8 mouse cellular contexts compared by ENCODE assay signal in the genomic region with DNA sequence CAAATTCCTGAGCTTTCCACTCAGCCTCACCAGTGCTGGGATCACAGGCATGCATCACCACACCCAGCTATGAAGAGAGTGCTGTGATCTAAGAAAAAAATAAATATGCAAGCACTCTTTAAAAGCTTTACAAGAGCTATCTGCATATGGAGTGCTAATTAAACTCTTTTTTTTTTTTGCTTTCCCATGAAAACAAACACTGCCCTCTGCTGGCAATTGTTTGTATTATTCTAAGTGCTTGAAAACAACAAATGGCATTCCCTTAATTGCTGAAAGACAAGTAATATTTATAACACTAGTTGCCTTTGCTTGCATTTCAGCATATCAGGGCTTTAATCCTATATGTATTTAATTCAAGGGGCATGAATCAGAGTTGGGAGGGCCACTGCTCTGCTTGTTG.
DNase-seq lines count a peak whose midpoint lies in the region; ATAC-seq and TF ChIP-seq lines count a peak whose summit lies in the region.
"Not testable (repeated sequence)": the region's sequence is repeated elsewhere in the genome, so short reads cannot be mapped to it uniquely, and the experiment has no call there.

No protein-coding gene starts in this region.

- DNase-seq in adrenal gland, postnatal 14 days, result peak; percentile 3
- peak; percentile 1 for DNase-seq in embryonic facial prominence, embryonic 14.5 days (ENCODE audit: low spot score)
- DNase-seq in heart, postnatal 0 days (ENCODE audit: low spot score), result peak; percentile 4
- peak; percentile 19 for DNase-seq in kidney, adult 2 months
- peak; percentile 4 for DNase-seq in layer of hippocampus, adult 9-10 months (ENCODE audit: low spot score)
- DNase-seq in lung, postnatal 14 days, result peak; percentile 3
- DNase-seq in right cerebral cortex, postnatal 14 days, result peak; percentile 2
- DNase-seq in urinary bladder, postnatal 25 days (ENCODE audit: low spot score), result peak; percentile 4

- not testable (repeated sequence) for TF ChIP-seq EP300 in heart, postnatal 0 days (IDR thresholded peaks at IDR 0.05; ENCODE audit: low read depth)

- H3K4me2 ChIP-seq in embryonic facial prominence, embryonic 14.5 days (ENCODE audit: low read depth, low read length); heart, postnatal 0 days (ENCODE audit: low read depth, low read length): not testable (repeated sequence)

- H3K9me3 ChIP-seq in embryonic facial prominence, embryonic 14.5 days (ENCODE audit: control insufficient read depth, low read length); heart, postnatal 0 days (replicated peaks; ENCODE audit: control insufficient read depth, low read length): not testable (repeated sequence)

- H3K4me3 ChIP-seq in embryonic facial prominence, embryonic 14.5 days (ENCODE audit: low read depth, low read length); heart, postnatal 0 days (ENCODE audit: low read depth, low read length); kidney, adult 2 months (ENCODE audit: insufficient read depth, low read depth, low read length): not testable (repeated sequence)

- not testable (repeated sequence) for TF ChIP-seq CTCF in heart, postnatal 0 days (IDR thresholded peaks at IDR 0.05; ENCODE audit: low read depth); kidney, adult 2 months (conservative IDR thresholded peaks at IDR 0.05; ENCODE audit: insufficient read depth, insufficient read length, low read depth, low read length)

- not testable (repeated sequence) for H3K27me3 ChIP-seq in embryonic facial prominence, embryonic 14.5 days (replicated peaks; ENCODE audit: control insufficient read depth, insufficient read depth, low read length); heart, postnatal 0 days (ENCODE audit: control insufficient read depth, insufficient read depth, low read length); kidney, adult 2 months (replicated peaks; ENCODE audit: control insufficient read depth, insufficient read depth, low read length)

- H3K4me1 ChIP-seq in embryonic facial prominence, embryonic 14.5 days (ENCODE audit: control insufficient read depth, insufficient read depth, low read length); heart, postnatal 0 days (ENCODE audit: control insufficient read depth, insufficient read depth); kidney, adult 2 months (ENCODE audit: control insufficient read depth, insufficient read depth, low read length): not testable (repeated sequence)

- not testable (repeated sequence) for H3K36me3 ChIP-seq in embryonic facial prominence, embryonic 14.5 days (ENCODE audit: control insufficient read depth, insufficient read depth, low read length); heart, postnatal 0 days (replicated peaks; ENCODE audit: control insufficient read depth, insufficient read depth, low read length); kidney, adult 2 months (ENCODE audit: control insufficient read depth, insufficient read depth, low read length)

- H3K27ac ChIP-seq in embryonic facial prominence, embryonic 14.5 days (replicated peaks; ENCODE audit: low read depth, low read length); heart, postnatal 0 days (ENCODE audit: low read depth); kidney, adult 2 months (ENCODE audit: insufficient read depth, low read depth, low read length): not testable (repeated sequence)

- not testable (repeated sequence) for ATAC-seq in embryonic facial prominence, embryonic 14.5 days (ENCODE audit: low read depth); heart, postnatal 0 days (ENCODE audit: insufficient read depth, low read depth)

- not testable (repeated sequence) for TF ChIP-seq POLR2A in kidney, adult 2 months (IDR thresholded peaks at IDR 0.05; ENCODE audit: low read depth, low read length)

- H3K9ac ChIP-seq in embryonic facial prominence, embryonic 14.5 days (ENCODE audit: low read depth, low read length); heart, postnatal 0 days (replicated peaks; ENCODE audit: low read depth, low read length): not testable (repeated sequence)
